Mouse (Mus musculus): ENCODE measurements around the gene Fam180a.

Gene Fam180a

DNA sequence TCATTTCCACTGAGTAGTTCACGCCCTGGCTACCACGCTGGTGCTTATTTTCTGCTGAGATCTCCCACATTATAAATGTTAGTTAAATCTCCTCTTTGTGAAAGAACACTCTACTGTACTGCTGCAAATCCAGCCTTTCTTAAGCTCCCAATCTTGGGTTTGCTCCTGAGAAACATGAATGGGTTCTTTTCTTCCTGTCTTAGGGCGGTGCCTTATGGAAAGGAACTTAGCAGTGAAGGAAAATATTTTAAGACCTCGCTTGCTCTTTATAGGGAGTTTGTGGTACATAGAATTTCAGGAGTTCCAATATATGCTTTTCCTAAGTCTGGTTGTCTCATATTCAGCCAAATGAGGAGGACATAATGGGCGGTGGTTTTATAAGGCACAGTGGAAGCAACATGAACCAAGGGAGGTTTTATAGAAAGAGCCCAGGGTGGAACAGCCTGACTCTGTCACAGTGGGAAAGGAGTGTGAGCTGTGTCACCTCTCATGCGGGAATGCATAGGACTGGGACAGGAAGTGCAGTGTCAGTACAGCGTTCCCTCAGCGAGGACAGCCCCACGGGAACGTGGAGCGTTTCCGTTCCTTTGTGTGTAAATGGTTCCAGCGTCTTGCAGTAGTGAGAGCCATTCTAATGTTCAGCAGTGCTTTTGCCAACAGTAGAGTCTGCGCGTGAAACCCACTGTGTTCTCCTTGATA, 60.2 kb downstream of the Fam180a start:
- no peak for DNase-seq (ENCODE audit: low spot score in 2 of 2)
